Mouse (Mus musculus): ENCODE measurements at regions not wholly inside any gene's neighbourhood (a gene's known extent, or its start where the extent isn't known, plus 50 kb on each side); places are given as distances from the start of the nearest gene placed in this dataset.
A peak's percentile ranks its signal among the peaks of the same experiment; 100 is the strongest.
"Not testable (repeated sequence)": the region's sequence is repeated elsewhere in the genome, so short reads cannot be mapped to it uniquely, and the experiment has no call there.

- DNase-seq = no peak
- TF ChIP-seq POLR2A (IDR thresholded peaks at IDR 0.05; ENCODE audit: borderline replicate concordance, insufficient read depth, low read length) (no peak), CTCF (IDR thresholded peaks at IDR 0.05; ENCODE audit: borderline replicate concordance, insufficient read depth, low read depth, low read length) (no peak)
- Histone ChIP-seq H3K27ac (ENCODE audit: insufficient read depth, low read length) (no peak overlapping the region), H3K4me3 (replicated peaks; ENCODE audit: insufficient read depth, low read depth, low read length) (no peak overlapping the region), H3K27me3 (ENCODE audit: control insufficient read depth, insufficient read depth, low read length) (no peaks in the 10 kb centered on the region), H3K4me1 (ENCODE audit: control insufficient read depth, insufficient read depth, low read length) (no peaks in the 10 kb centered on the region)
- WGBS = 63% methylated on average over 4 of the region's 4 CpGs
Measured at GRCm38 (mm10) chr5:50216956-50217355, 158.2 kb upstream of the Adgra3 start.

- H3K27me3 ChIP-seq (ENCODE audit: control insufficient read depth, insufficient read depth, low read length) = no peaks in the 10 kb centered on the region
- 48% methylated on average over 5 of the region's 5 CpGs for WGBS
- no peak for DNase-seq
- TF ChIP-seq POLR2A (IDR thresholded peaks at IDR 0.05; ENCODE audit: borderline replicate concordance, insufficient read depth, low read length) (no peak), CTCF (IDR thresholded peaks at IDR 0.05; ENCODE audit: borderline replicate concordance, insufficient read depth, low read depth, low read length) (no peak)
- H3K4me1 ChIP-seq (ENCODE audit: control insufficient read depth, insufficient read depth, low read length) = no peaks in the 10 kb centered on the region
- H3K4me3 ChIP-seq (replicated peaks; ENCODE audit: insufficient read depth, low read depth, low read length) = no peak overlapping the region
- H3K27ac ChIP-seq (ENCODE audit: insufficient read depth, low read length) = no peak overlapping the region
Measured at GRCm38 (mm10) chr5:50215960-50216359, 157.2 kb upstream of the Adgra3 start.

GRCm38 (mm10) chr5:50202307-50203010, 143.7 kb upstream of the Adgra3 start:
- DNase-seq = no peak
- H3K4me1 ChIP-seq (ENCODE audit: control insufficient read depth, insufficient read depth, low read length) = no peaks in the 10 kb centered on the region
- H3K27ac ChIP-seq (ENCODE audit: insufficient read depth, low read length) = no peak overlapping the region
- no peak for TF ChIP-seq CTCF (IDR thresholded peaks at IDR 0.05; ENCODE audit: borderline replicate concordance, insufficient read depth, low read depth, low read length)
- TF ChIP-seq POLR2A (IDR thresholded peaks at IDR 0.05; ENCODE audit: borderline replicate concordance, insufficient read depth, low read length) = no peak
- WGBS = 86% methylated on average over 7 of the region's 7 CpGs
- H3K4me3 ChIP-seq (replicated peaks; ENCODE audit: insufficient read depth, low read depth, low read length) = no peak overlapping the region
- H3K27me3 ChIP-seq (ENCODE audit: control insufficient read depth, insufficient read depth, low read length) = no peaks in the 10 kb centered on the region

GRCm38 (mm10) chr5:50196423-50196822, 137.6 kb upstream of the Adgra3 start:
- TF ChIP-seq POLR2A (IDR thresholded peaks at IDR 0.05; ENCODE audit: borderline replicate concordance, insufficient read depth, low read length) = no peak
- no peak for TF ChIP-seq CTCF (IDR thresholded peaks at IDR 0.05; ENCODE audit: borderline replicate concordance, insufficient read depth, low read depth, low read length)
- 82% methylated on average over 3 of the region's 3 CpGs for WGBS
- no peak overlapping the region for H3K27ac ChIP-seq (ENCODE audit: insufficient read depth, low read length)
- H3K4me1 ChIP-seq (ENCODE audit: control insufficient read depth, insufficient read depth, low read length) = no peaks in the 10 kb centered on the region
- no peaks in the 10 kb centered on the region for H3K27me3 ChIP-seq (ENCODE audit: control insufficient read depth, insufficient read depth, low read length)
- DNase-seq = no peak
- H3K4me3 ChIP-seq (replicated peaks; ENCODE audit: insufficient read depth, low read depth, low read length) = no peak overlapping the region

DNA sequence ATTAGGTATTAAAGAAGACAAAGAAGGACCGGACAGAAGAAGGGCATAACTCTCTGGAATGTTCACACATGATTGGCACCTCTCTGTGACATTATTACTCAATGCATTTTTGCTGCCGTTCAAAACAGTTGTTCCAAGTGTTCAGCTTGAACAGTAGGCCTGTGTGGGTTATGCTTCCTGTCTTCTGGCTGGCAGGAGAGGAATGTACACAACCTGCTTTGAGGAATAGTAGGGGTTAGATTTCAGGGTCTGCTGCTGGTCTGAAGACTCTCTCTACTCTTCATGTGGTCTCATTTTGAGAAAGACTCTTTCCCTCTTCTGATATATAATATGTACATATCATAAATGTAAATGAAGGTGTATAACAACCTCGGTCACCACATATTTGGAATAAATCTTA, 137.2 kb upstream of the Adgra3 start:
- 69% methylated on average over 3 of the region's 3 CpGs for WGBS
- no peak for TF ChIP-seq POLR2A (IDR thresholded peaks at IDR 0.05; ENCODE audit: borderline replicate concordance, insufficient read depth, low read length)
- no peak for TF ChIP-seq CTCF (IDR thresholded peaks at IDR 0.05; ENCODE audit: borderline replicate concordance, insufficient read depth, low read depth, low read length)
- no peak for DNase-seq
- Histone ChIP-seq H3K27ac (ENCODE audit: insufficient read depth, low read length) (no peak overlapping the region), H3K4me3 (replicated peaks; ENCODE audit: insufficient read depth, low read depth, low read length) (no peak overlapping the region), H3K4me1 (ENCODE audit: control insufficient read depth, insufficient read depth, low read length) (no peaks in the 10 kb centered on the region), H3K27me3 (ENCODE audit: control insufficient read depth, insufficient read depth, low read length) (no peaks in the 10 kb centered on the region)

GRCm38 (mm10) chr5:50189394-50189793, 130.6 kb upstream of the Adgra3 start:
- H3K4me3 ChIP-seq (replicated peaks; ENCODE audit: insufficient read depth, low read depth, low read length) = no peak overlapping the region
- TF ChIP-seq CTCF (IDR thresholded peaks at IDR 0.05; ENCODE audit: borderline replicate concordance, insufficient read depth, low read depth, low read length) (no peak), POLR2A (IDR thresholded peaks at IDR 0.05; ENCODE audit: borderline replicate concordance, insufficient read depth, low read length) (no peak)
- no peaks in the 10 kb centered on the region for H3K27me3 ChIP-seq (ENCODE audit: control insufficient read depth, insufficient read depth, low read length)
- H3K4me1 ChIP-seq (ENCODE audit: control insufficient read depth, insufficient read depth, low read length) = no peaks in the 10 kb centered on the region
- no peak for DNase-seq
- H3K27ac ChIP-seq (ENCODE audit: insufficient read depth, low read length) = no peak overlapping the region

- 23% methylated on average over 6 of the region's 6 CpGs for WGBS
- Histone ChIP-seq H3K27me3 (ENCODE audit: control insufficient read depth, insufficient read depth, low read length) (no peaks in the 10 kb centered on the region; the same call in 1 of the 2 replicates), H3K4me1 (ENCODE audit: control insufficient read depth, insufficient read depth, low read length) (no peaks in the 10 kb centered on the region; the same call in 1 of the 2 replicates), H3K27ac (ENCODE audit: insufficient read depth, low read length) (no peak overlapping the region), H3K4me3 (replicated peaks; ENCODE audit: insufficient read depth, low read depth, low read length) (no peak overlapping the region)
- no peak for TF ChIP-seq CTCF (IDR thresholded peaks at IDR 0.05; ENCODE audit: borderline replicate concordance, insufficient read depth, low read depth, low read length)
- DNase-seq = peak; percentile 67 to 84
Measured at GRCm38 (mm10) chr5:50182721-50183120, 123.9 kb upstream of the Adgra3 start.

DNA sequence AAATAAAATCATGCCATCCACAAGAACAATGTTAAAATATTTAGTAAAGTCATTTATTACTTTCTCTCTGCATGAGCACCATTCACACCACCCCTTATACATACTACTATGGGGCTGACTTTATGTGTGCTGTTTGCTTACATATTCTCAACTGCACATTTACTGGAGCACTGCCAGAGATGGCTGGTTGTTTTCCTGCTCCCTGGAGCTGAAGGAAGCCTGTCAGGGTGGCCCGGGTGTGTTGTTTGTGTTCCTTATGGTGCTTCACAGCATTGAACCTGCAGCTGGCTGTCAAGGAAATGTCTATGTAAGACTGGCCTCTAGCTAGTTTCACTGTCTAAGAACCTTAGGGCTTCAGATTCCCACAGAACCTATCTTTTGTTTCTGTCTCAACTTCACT, 97.8 kb upstream of the Adgra3 start:
- Histone ChIP-seq H3K4me1 (ENCODE audit: control insufficient read depth, insufficient read depth, low read length) (no peaks in the 10 kb centered on the region), H3K27me3 (ENCODE audit: control insufficient read depth, insufficient read depth, low read length) (no peaks in the 10 kb centered on the region), H3K4me3 (replicated peaks; ENCODE audit: insufficient read depth, low read depth, low read length) (no peak overlapping the region), H3K27ac (ENCODE audit: insufficient read depth, low read length) (no peak overlapping the region)
- TF ChIP-seq CTCF (IDR thresholded peaks at IDR 0.05; ENCODE audit: borderline replicate concordance, insufficient read depth, low read depth, low read length) = no peak
- TF ChIP-seq POLR2A (IDR thresholded peaks at IDR 0.05; ENCODE audit: borderline replicate concordance, insufficient read depth, low read length) = no peak
- DNase-seq = no peak
- WGBS = 5% methylated on average over 1 of the region's 1 CpGs

DNA sequence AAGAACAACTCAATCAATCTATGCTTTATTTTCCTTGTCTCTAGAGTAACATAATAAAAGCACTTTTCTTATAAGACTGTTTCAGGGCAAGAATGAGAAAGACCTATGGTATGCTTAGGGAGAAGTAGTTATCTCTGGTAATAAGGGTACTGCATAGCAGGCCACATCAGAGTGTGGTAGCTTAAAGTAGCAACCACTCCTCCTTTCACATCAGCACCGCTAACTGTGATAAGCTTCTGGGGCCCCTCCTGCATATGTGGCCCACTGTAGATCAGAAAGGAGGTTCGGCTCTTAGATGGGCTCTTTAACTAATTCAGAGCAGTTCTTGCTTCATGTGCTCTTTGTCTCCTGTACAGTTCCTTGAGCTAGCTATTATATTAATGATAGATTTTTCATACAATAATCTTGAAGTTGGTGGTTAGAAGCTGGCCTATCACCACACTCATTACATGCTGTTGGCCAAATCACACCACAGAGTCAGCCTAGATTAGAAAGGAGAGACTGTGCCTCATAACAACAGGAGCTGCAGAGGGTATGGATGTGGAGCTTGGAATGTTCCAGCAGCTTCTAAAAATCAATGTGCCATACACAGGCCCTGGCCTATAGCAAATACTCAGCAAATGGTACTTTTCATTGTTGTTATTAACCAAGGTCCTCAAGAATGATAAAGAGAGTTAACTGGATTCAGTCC, 96.5 kb upstream of the Adgra3 start:
- WGBS = 96% methylated on average over 2 of the region's 2 CpGs
- not testable (repeated sequence) for DNase-seq; H3K27me3 ChIP-seq (ENCODE audit: control insufficient read depth, insufficient read depth, low read length); H3K27ac ChIP-seq (ENCODE audit: insufficient read depth, low read length); H3K4me1 ChIP-seq (ENCODE audit: control insufficient read depth, insufficient read depth, low read length); H3K4me3 ChIP-seq (replicated peaks; ENCODE audit: insufficient read depth, low read depth, low read length)
